Mouse (Mus musculus): ENCODE measurements around the gene Ptms. TPM values are rescaled to one million over a fixed set of nuclear protein-coding genes. Genes with fewer than 3 reads are reported as not detected.

The Ptms gene
- total RNA-seq, 2 experiments from 2014 or later, result 1,161 to 1,212 TPM

- peak; percentile 65 to 86 for DNase-seq (ENCODE audit: low spot score in 2 of 2)
- intact Hi-C loops (cut with DNase I), result loop anchor here (5.0 kb wide), 2 partner anchors 69 to 76 kb away; partner anchors contain the start of genes Gpr162 and Zfp384
Measured at GRCm38 (mm10) chr6:124931525-124932313, 11.8 kb upstream of the Ptms start.

GRCm38 (mm10) chr6:124930754-124931524 lies 11.0 kb upstream of the Ptms start, which contains the start of gene Mlf2:
TSS of gene Mlf2 (plus strand) at chr6:124931386.
- intact Hi-C loops (cut with DNase I), result loop anchor here (1.0 to 5.0 kb wide), 3 partner anchors 14 to 76 kb away; partner anchors contain the start of genes Gpr162 and Zfp384

GRCm38 (mm10) chr6:124930231-124930630 lies 10.3 kb upstream of the Ptms start:
- DNase-seq (ENCODE audit: low spot score in 2 of 2), result no peak
- intact Hi-C loops (cut with DNase I), result loop anchor here (1.0 to 5.0 kb wide), 3 partner anchors 13 to 77 kb away; partner anchors contain the start of genes Gpr162 and Zfp384

More at GRCm38 (mm10) chr6:124930754-124931524, 11.0 kb upstream of the Ptms start, which contains the start of gene Mlf2:
- peak; percentile 98 to 99 for DNase-seq (ENCODE audit: low spot score in 2 of 2)

GRCm38 (mm10) chr6:124925941-124926340 lies 6.0 kb upstream of the Ptms start:
- intact Hi-C loops (cut with DNase I), result no loop called here
- no peak for DNase-seq (ENCODE audit: low spot score in 2 of 2)

GRCm38 (mm10) chr6:124925173-124925793 lies 5.4 kb upstream of the Ptms start:
- intact Hi-C loops (cut with DNase I), result no loop called here

GRCm38 (mm10) chr6:124921539-124921938 lies 1.6 kb upstream of the Ptms start:
- no peak for DNase-seq (ENCODE audit: low spot score in 2 of 2)
- intact Hi-C loops (cut with DNase I), result no loop called here

More at GRCm38 (mm10) chr6:124925173-124925793, 5.4 kb upstream of the Ptms start:
- no peak for DNase-seq (ENCODE audit: low spot score in 2 of 2)

GRCm38 (mm10) chr6:124920318-124921085 lies 599 bp upstream of the Ptms start:
- intact Hi-C loops (cut with DNase I), result no loop called here

GRCm38 (mm10) chr6:124918890-124919627 lies 844 bp downstream of the Ptms start:
- intact Hi-C loops (cut with DNase I), result no loop called here

More at GRCm38 (mm10) chr6:124920318-124921085, 599 bp upstream of the Ptms start:
- DNase-seq (ENCODE audit: low spot score in 2 of 2), result no peak

GRCm38 (mm10) chr6:124918331-124918690 lies 1.6 kb downstream of the Ptms start:
- intact Hi-C loops (cut with DNase I), result no loop called here

More at GRCm38 (mm10) chr6:124918890-124919627, 844 bp downstream of the Ptms start:
- DNase-seq (ENCODE audit: low spot score in 2 of 2), result no peak

GRCm38 (mm10) chr6:124917518-124918330 lies 2.2 kb downstream of the Ptms start:
- peak; percentile 90 to 93 for DNase-seq (ENCODE audit: low spot score in 2 of 2)
- intact Hi-C loops (cut with DNase I), result loop anchor here (1.0 to 2.0 kb wide), 2 partner anchors 13 to 61 kb away; partner anchors contain the start of gene P3h3

More at GRCm38 (mm10) chr6:124918331-124918690, 1.6 kb downstream of the Ptms start:
- no peak for DNase-seq (ENCODE audit: low spot score in 2 of 2)

- DNase-seq (ENCODE audit: low spot score in 2 of 2), result peak; percentile 84 to 91
- intact Hi-C loops (cut with DNase I), result loop anchor here (1.0 to 2.0 kb wide), 3 partner anchors 13 to 60 kb away; partner anchors contain the start of gene P3h3
Measured at GRCm38 (mm10) chr6:124916695-124917517, 3.0 kb downstream of the Ptms start.

GRCm38 (mm10) chr6:124915942-124916694 lies 3.8 kb downstream of the Ptms start:
- intact Hi-C loops (cut with DNase I), result loop anchor here (1.0 to 2.0 kb wide), 2 partner anchors 12 to 59 kb away; partner anchors contain the start of gene P3h3
- DNase-seq (ENCODE audit: low spot score in 2 of 2), result peak; percentile 70 to 94

- intact Hi-C loops (cut with DNase I), result no loop called here
Measured at GRCm38 (mm10) chr6:124915160-124915941, 4.6 kb downstream of the Ptms start.

GRCm38 (mm10) chr6:124914511-124914910 lies 5.4 kb downstream of the Ptms start:
- intact Hi-C loops (cut with DNase I), result no loop called here
- no peak for DNase-seq (ENCODE audit: low spot score in 2 of 2)

More at GRCm38 (mm10) chr6:124915160-124915941, 4.6 kb downstream of the Ptms start:
- no peak for DNase-seq (ENCODE audit: low spot score in 2 of 2)

All from left cerebral cortex, postnatal 14 days (tissue).